Mouse (Mus musculus): ENCODE results near the gene Hoxd12. TPM values are rescaled to one million over a fixed set of nuclear protein-coding genes. Genes with fewer than 3 reads are reported as not detected.

The Hoxd12 gene
- total and polyA plus RNA-seq, 3 experiments, result not detected

GRCm38 (mm10) chr2:74711721-74712621, 37.2 kb downstream of the Hoxd12 start, which contains the start of the genes Hoxd3 and Hoxd4:
Gene Hoxd3 (plus strand): TSS chr2:74711927.
Gene Hoxd4 (plus strand): TSS chr2:74711929.
- Histone ChIP-seq H3K79me2 (ENCODE audit: control insufficient read depth, insufficient read depth, low read length, poor library complexity) (no peaks in the 10 kb centered on the region), H3K36me3 (ENCODE audit: control insufficient read depth in 1 of 2, insufficient read depth in 2 of 2, low read length in 2 of 2) (no peaks in the 10 kb centered on the region), H3K4me3 (ENCODE audit: control insufficient read depth in 1 of 2, insufficient read depth in 1 of 2, low read depth in 2 of 2, low read length in 2 of 2) (no peak within 1 kb of the TSS), H3K9ac (ENCODE audit: control insufficient read depth, low read depth, low read length, poor library complexity, severe bottlenecking) (no peak within 1 kb of the TSS), H3K27ac (ENCODE audit: control insufficient read depth, low read depth, low read length) (no peak within 1 kb of the TSS), H3K4me1 (ENCODE audit: control insufficient read depth in 1 of 2, insufficient read depth in 2 of 2, low read length in 2 of 2) (no peaks in the 10 kb centered on the region), H3K9me3 (replicated peaks; ENCODE audit: insufficient read depth, low read length) (no peaks in the 10 kb centered on the region), H3K27me3 (ENCODE audit: control insufficient read depth in 1 of 2, insufficient read depth in 2 of 2, low read length in 2 of 2) (peaks cover 0 to 1% of the 10 kb centered on the region in 2 experiments; a peak in 1 of 4 replicates)
- TF ChIP-seq ZNF384 (IDR thresholded peaks at IDR 0.05; ENCODE audit: low read depth, low read length), result no peak
- TF ChIP-seq MXI1 (IDR thresholded peaks at IDR 0.05; ENCODE audit: low read depth, low read length), result no peak
- TF ChIP-seq MAX (IDR thresholded peaks at IDR 0.05; ENCODE audit: low read length), result no peak
- TF ChIP-seq CHD1 (IDR thresholded peaks at IDR 0.05; ENCODE audit: low read depth, low read length), result no peak
- TF ChIP-seq USF1 (IDR thresholded peaks at IDR 0.05; ENCODE audit: low read depth, low read length), result no peak
- TF ChIP-seq E2F4 (IDR thresholded peaks at IDR 0.05; ENCODE audit: borderline replicate concordance, low read depth, low read length), result no peak
- no peak for TF ChIP-seq MEF2A (IDR thresholded peaks at IDR 0.05; ENCODE audit: extremely low read depth, insufficient replicate concordance, low read depth, low read length, poor library complexity, severe bottlenecking)
- TF ChIP-seq EP300 (IDR thresholded peaks at IDR 0.05; ENCODE audit: low read depth in 1 of 2, low read length in 2 of 2), result no peak
- no peak for TF ChIP-seq TAL1 (IDR thresholded peaks at IDR 0.05; ENCODE audit: low read length)
- TF ChIP-seq USF2 (IDR thresholded peaks at IDR 0.05; ENCODE audit: borderline replicate concordance in 1 of 2, insufficient read depth in 1 of 2, low read depth in 1 of 2, low read length in 2 of 2), result no peak
- no peak for TF ChIP-seq BHLHE40 (IDR thresholded peaks at IDR 0.05; ENCODE audit: borderline replicate concordance, low read depth, low read length)
- TF ChIP-seq SIN3A (IDR thresholded peaks at IDR 0.05; ENCODE audit: low read length), result no peak
- TF ChIP-seq CHD2 (IDR thresholded peaks at IDR 0.05; ENCODE audit: low read length), result no peak
- TF ChIP-seq RCOR1 (IDR thresholded peaks at IDR 0.05; ENCODE audit: low read depth, low read length), result no peak
- no peak for DNase-seq (ENCODE audit: low read depth, low spot score)

DNA sequence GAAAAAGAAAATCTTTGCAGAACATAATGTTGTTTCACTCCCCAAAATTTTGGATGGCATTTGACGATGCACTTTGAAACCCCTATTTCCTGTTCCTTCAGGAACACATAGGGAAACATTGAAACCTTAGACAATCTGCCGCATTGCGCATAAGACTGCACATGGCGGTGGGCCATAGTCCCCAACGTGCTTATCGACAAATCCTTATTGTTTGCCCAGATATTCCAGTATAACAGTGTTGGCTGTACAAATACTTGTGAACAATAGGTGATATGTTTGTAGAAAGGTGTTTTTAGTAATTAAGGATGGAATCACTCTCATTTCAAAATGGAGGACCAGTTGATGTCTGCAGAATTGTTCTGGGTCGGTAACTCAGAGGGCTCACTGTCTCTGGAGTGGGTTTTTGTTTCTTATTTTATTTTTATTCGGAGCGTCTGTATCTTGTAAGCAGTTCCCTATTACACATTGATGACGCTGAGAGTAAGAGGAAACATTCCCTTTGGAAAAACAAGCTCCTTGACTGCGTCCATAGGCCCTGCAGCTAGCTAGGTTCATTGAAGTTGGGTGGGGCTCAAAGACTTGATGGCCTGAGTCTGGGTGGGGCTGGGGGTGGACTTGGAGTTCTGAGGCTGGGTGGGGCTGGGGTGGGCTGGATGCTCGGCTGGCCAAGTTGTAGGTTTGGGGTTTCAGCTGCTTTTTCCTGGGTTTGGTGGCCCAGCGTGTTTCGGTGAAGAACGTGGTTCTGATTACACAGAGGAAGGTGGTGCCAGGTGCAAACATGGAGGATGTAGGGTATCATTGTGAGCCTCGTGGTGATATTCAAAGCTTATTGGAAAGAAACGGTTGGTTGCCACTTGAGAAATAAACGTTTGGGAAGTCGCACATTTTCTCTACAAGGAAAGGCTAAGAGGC, 38.7 kb downstream of the Hoxd12 start:
- no peak for DNase-seq (ENCODE audit: low read depth, low spot score)
- H3K27me3 ChIP-seq (ENCODE audit: control insufficient read depth in 1 of 2, insufficient read depth in 2 of 2, low read length in 2 of 2), result peaks cover 0 to 1% of the 10 kb centered on the region in 2 experiments; a peak in 1 of 4 replicates
- H3K9me3 ChIP-seq (replicated peaks; ENCODE audit: insufficient read depth, low read length), result no peaks in the 10 kb centered on the region

More for the DNA sequence above, 38.7 kb downstream of the Hoxd12 start:
- no peak overlapping the region for H3K9ac ChIP-seq (ENCODE audit: control insufficient read depth, low read depth, low read length, poor library complexity, severe bottlenecking)
- TF ChIP-seq CHD1 (IDR thresholded peaks at IDR 0.05; ENCODE audit: low read depth, low read length) (no peak), MAFK (IDR thresholded peaks at IDR 0.05; ENCODE audit: borderline replicate concordance, low read depth, low read length) (no peak), EP300 (IDR thresholded peaks at IDR 0.05; ENCODE audit: low read depth in 1 of 2, low read length in 2 of 2) (no peak), SMC3 (IDR thresholded peaks at IDR 0.05; ENCODE audit: low read depth, low read length) (no peak), MXI1 (IDR thresholded peaks at IDR 0.05; ENCODE audit: low read depth, low read length) (no peak), MYB (IDR thresholded peaks at IDR 0.05; ENCODE audit: low read depth, low read length) (no peak), BHLHE40 (IDR thresholded peaks at IDR 0.05; ENCODE audit: borderline replicate concordance, low read depth, low read length) (no peak), POLR2A (IDR thresholded peaks at IDR 0.05; ENCODE audit: control insufficient read depth in 1 of 2, insufficient read depth in 1 of 2, low read depth in 1 of 2, low read length in 2 of 2, poor library complexity in 1 of 2) (no peak), SIN3A (IDR thresholded peaks at IDR 0.05; ENCODE audit: low read length) (no peak), GATA1 (IDR thresholded peaks at IDR 0.05; ENCODE audit: low read depth, low read length) (no peak), ZC3H11A (IDR thresholded peaks at IDR 0.05; ENCODE audit: low read depth, low read length) (no peak), GABPA (IDR thresholded peaks at IDR 0.05; ENCODE audit: low read depth, low read length) (no peak), POLR2AphosphoS2 (IDR thresholded peaks at IDR 0.05; ENCODE audit: low read length) (no peak), ETS1 (IDR thresholded peaks at IDR 0.05; ENCODE audit: low read depth, low read length) (no peak), NELFE (IDR thresholded peaks at IDR 0.05; ENCODE audit: low read depth, low read length) (no peak), ELF1 (IDR thresholded peaks at IDR 0.05; ENCODE audit: low read depth, low read length) (no peak)
- no peaks in the 10 kb centered on the region for H3K36me3 ChIP-seq (ENCODE audit: control insufficient read depth in 1 of 2, insufficient read depth in 2 of 2, low read length in 2 of 2)
- H3K27ac ChIP-seq (ENCODE audit: control insufficient read depth, low read depth, low read length), result no peak overlapping the region
- no peaks in the 10 kb centered on the region for H3K79me2 ChIP-seq (ENCODE audit: control insufficient read depth, insufficient read depth, low read length, poor library complexity)
- H3K4me3 ChIP-seq (ENCODE audit: control insufficient read depth in 1 of 2, insufficient read depth in 1 of 2, low read depth in 2 of 2, low read length in 2 of 2), result no peak overlapping the region
- no peaks in the 10 kb centered on the region for H3K4me1 ChIP-seq (ENCODE audit: control insufficient read depth in 1 of 2, insufficient read depth in 2 of 2, low read length in 2 of 2)
